In the genomic region with DNA sequence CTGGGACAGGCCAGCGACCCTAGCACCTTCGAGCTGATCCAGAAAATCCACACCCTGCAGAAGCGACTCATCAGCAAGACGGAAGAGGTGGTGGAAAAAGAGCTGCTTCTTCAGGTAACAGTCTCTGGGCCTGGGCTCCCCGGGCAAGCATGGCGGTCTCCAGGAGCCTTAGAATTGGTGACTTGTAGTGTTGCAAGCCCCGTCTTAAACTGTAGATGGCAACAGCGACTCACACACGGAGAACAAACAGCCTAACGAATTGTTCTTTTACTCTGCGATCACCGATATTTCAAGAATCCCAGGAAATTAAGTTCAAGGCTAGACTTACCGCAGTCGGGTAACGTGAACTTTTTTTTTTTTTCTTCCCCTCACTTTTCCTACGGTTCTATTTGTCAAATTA, we compare ENCODE assay signal across 8 mouse cellular contexts. TPM values are rescaled to one million over a fixed set of nuclear protein-coding genes. Genes with fewer than 3 reads are reported as not detected.
DNase-seq lines count a peak whose midpoint lies in the region; ATAC-seq lines count a peak whose summit lies in the region.

No protein-coding gene starts in this region.

- intact Hi-C loops in heart, postnatal 10 days (cut with DNase I): loop anchor here (1.0 to 2.0 kb wide), 2 partner anchors 186 to 402 kb away; no protein-coding TSS in a partner anchor
- intact Hi-C loops in left cerebral cortex, postnatal 36 days (cut with DNase I): loop anchor here (10.0 kb wide), 2 partner anchors 216 to 1276 kb away; a partner anchor contains a TSS

- no peak for ATAC-seq in erythroid progenitor cell, adult 5-6 weeks (replicated peaks; ENCODE audit: low FRiP score, poor library complexity, severe bottlenecking)

- peak; percentile 1 for DNase-seq in cerebellum, adult 9-10 months
- DNase-seq in cerebellum, adult 18-20 months: no peak
- peak; percentile 13 for DNase-seq in ovary, postnatal 14 days (ENCODE audit: low spot score)
- no peak for DNase-seq in ovary, postnatal 10 days (ENCODE audit: low spot score)
- peak; percentile 26 to 44 for DNase-seq in heart, postnatal 10 days
- peak; percentile 28 to 31 for DNase-seq in left cerebral cortex, postnatal 36 days (ENCODE audit: low spot score in 2 of 2)
- peak; percentile 53 for DNase-seq in right cerebral cortex, adult 18-20 months

RNA-seq across cellular contexts. Expression of a gene that starts 51.0 kb away (rescaled TPM):
- total RNA-seq in heart, postnatal 10 days (2021): 1 to 10 TPM; 2.7 to 2.8 TPM
- total RNA-seq in left cerebral cortex, postnatal 36 days (2021): under 1 TPM; 0.29 to 0.30 TPM
- not detected in 2 replicates for total RNA-seq in erythroid progenitor cell, adult 5-6 weeks (2015; ENCODE audit: low replicate concordance)
- not detected in 2 replicates for total RNA-seq in erythroid progenitor cell, adult 5-6 weeks (2017; ENCODE audit: low replicate concordance)

Comparison
In these comparisons a context has a peak if more than half of its experiments do, and no peak if none do; other contexts are left out.
1. DNase-seq: peak in cerebellum, adult 9-10 months (single experiment), ovary, postnatal 14 days (single experiment), heart, postnatal 10 days (2 of 2), left cerebral cortex, postnatal 36 days (2 of 2) and right cerebral cortex, adult 18-20 months (single experiment); none in cerebellum, adult 18-20 months (0 of 2) and ovary, postnatal 10 days (single experiment).